ENCODE assay signal across 8 mouse cellular contexts in the genomic region with DNA sequence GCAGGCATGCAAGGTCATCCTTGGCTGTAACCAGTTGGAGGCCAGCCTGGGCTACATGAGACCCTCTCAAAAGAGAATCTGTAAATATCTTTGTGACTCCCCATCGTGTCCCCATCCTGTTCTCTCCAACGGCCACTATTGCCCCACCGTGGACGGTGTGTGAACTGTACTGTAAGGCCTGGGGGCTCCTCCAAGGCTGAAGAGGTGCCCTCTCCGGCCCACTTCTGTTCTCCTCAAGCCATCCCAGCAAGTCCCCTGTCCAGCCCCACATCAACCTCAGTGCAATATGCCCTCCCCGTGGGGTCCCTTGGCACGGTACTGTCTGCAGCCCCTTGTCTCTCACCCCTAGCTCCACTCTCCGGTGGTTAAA. TPM values are rescaled to one million over a fixed set of nuclear protein-coding genes. Genes with fewer than 3 reads are reported as not detected.
DNase-seq lines count a peak whose midpoint lies in the region; ATAC-seq and TF ChIP-seq lines count a peak whose summit lies in the region.

No protein-coding gene starts in this region.

- TF ChIP-seq CTCF in cortical plate, adult 2 months (IDR thresholded peaks at IDR 0.05; ENCODE audit: extremely low read depth, insufficient read depth, low read length), result peak; percentile 11; the same call in 1 of the 2 replicates

- intact Hi-C loops in heart, postnatal 25 days (cut with DNase I), result no loop called here

- DNase-seq in heart, adult 11 months, result peak; percentile 96
- DNase-seq in heart, postnatal 25 days (ENCODE audit: low spot score), result no peak
- DNase-seq in B cell, adult 2 months, result peak; percentile 46 to 53
- no peak for DNase-seq in embryo, embryonic 10.5 days (ENCODE audit: low spot score)

- peak overlapping the region; percentile 74 for H3K4me2 ChIP-seq in hindbrain, embryonic 15.5 days
- peak overlapping the region; percentile 79 for H3K4me2 ChIP-seq in midbrain, embryonic 15.5 days

- 44% methylated on average over 8 of the region's 8 CpGs for WGBS in hindbrain, embryonic 15.5 days
- WGBS in midbrain, embryonic 15.5 days, result 43% methylated on average over 8 of the region's 8 CpGs

- ATAC-seq in hindbrain, embryonic 15.5 days (ENCODE audit: low FRiP score, low read depth), result no peak
- no peak for ATAC-seq in midbrain, embryonic 15.5 days (replicated peaks)
- ATAC-seq in granulocyte monocyte progenitor cell, adult 5-6 weeks (replicated peaks; ENCODE audit: poor library complexity, severe bottlenecking), result no peak

- no peaks in the 10 kb centered on the region for H3K27me3 ChIP-seq in hindbrain, embryonic 15.5 days
- no peaks in the 10 kb centered on the region for H3K27me3 ChIP-seq in midbrain, embryonic 15.5 days (replicated peaks)

- no peaks in the 10 kb centered on the region for H3K9me3 ChIP-seq in hindbrain, embryonic 15.5 days
- no peaks in the 10 kb centered on the region for H3K9me3 ChIP-seq in midbrain, embryonic 15.5 days

- no peaks in the 10 kb centered on the region for H3K4me1 ChIP-seq in cortical plate, adult 2 months (ENCODE audit: control insufficient read depth, insufficient read depth, low read length)
- H3K4me1 ChIP-seq in hindbrain, embryonic 15.5 days (replicated peaks), result peaks cover 25% of the 10 kb centered on the region
- H3K4me1 ChIP-seq in midbrain, embryonic 15.5 days, result peaks cover 23% of the 10 kb centered on the region

- TF ChIP-seq POLR2A in cortical plate, adult 2 months (IDR thresholded peaks at IDR 0.05; ENCODE audit: extremely low read depth, insufficient read depth, low read length), result no peak

- peaks cover 48% of the 10 kb centered on the region for H3K36me3 ChIP-seq in hindbrain, embryonic 15.5 days
- peaks cover 38% of the 10 kb centered on the region for H3K36me3 ChIP-seq in midbrain, embryonic 15.5 days (replicated peaks)

- peak overlapping the region; percentile 42 for H3K9ac ChIP-seq in hindbrain, embryonic 15.5 days
- peak overlapping the region; percentile 36 for H3K9ac ChIP-seq in midbrain, embryonic 15.5 days

- H3K4me3 ChIP-seq in cortical plate, adult 2 months (ENCODE audit: insufficient read depth, low read length), result no peak overlapping the region; the same call in 1 of the 2 replicates
- H3K4me3 ChIP-seq in hindbrain, embryonic 15.5 days, result peak overlapping the region; percentile 83
- H3K4me3 ChIP-seq in midbrain, embryonic 15.5 days, result peak overlapping the region; percentile 77

- H3K27ac ChIP-seq in cortical plate, adult 2 months (ENCODE audit: insufficient read depth, low read length), result peak overlapping the region; percentile 5; the same call in 1 of the 2 replicates
- peak overlapping the region; percentile 93 for H3K27ac ChIP-seq in hindbrain, embryonic 15.5 days (replicated peaks)
- H3K27ac ChIP-seq in midbrain, embryonic 15.5 days, result peak overlapping the region; percentile 90

RNA-seq across cellular contexts. Expression of a gene that starts 1.6 kb away (rescaled TPM):
- 10 to 100 TPM; 13.5 to 16.6 TPM for total RNA-seq in heart, postnatal 25 days (2021)
- 32.2 and 33.0 TPM in 2 replicates for polyA plus RNA-seq in cortical plate, adult 2 months (2012; rRNA removed)
- 33.8 and 35.1 TPM in 2 replicates for polyA plus RNA-seq in hindbrain, embryonic 15.5 days (2015; fragmentation: Nextera tagmentation; extraction: Ambion mirVana)
- polyA plus RNA-seq in midbrain, embryonic 15.5 days (2015; fragmentation: Nextera tagmentation; extraction: Ambion mirVana), result 35.8 and 38.3 TPM in 2 replicates
- 16.2 and 16.3 TPM in 2 replicates for total RNA-seq in granulocyte monocyte progenitor cell, adult 5-6 weeks (2014; fragmentation: Nextera tagmentation)
- total RNA-seq in granulocyte monocyte progenitor cell, adult 5-6 weeks (2017), result 19.4 and 26.5 TPM in 2 replicates

RNA-seq across cellular contexts. Expression of a gene that starts 9.2 kb away (rescaled TPM):
- 1 to 10 TPM; 4.8 to 5.7 TPM for total RNA-seq in heart, postnatal 25 days (2021)
- 2.7 and 2.9 TPM in 2 replicates for polyA plus RNA-seq in cortical plate, adult 2 months (2012; rRNA removed)
- polyA plus RNA-seq in hindbrain, embryonic 15.5 days (2015; fragmentation: Nextera tagmentation; extraction: Ambion mirVana), result 4.7 and 5.2 TPM in 2 replicates
- polyA plus RNA-seq in midbrain, embryonic 15.5 days (2015; fragmentation: Nextera tagmentation; extraction: Ambion mirVana), result 5.7 and 6.2 TPM in 2 replicates
- not detected in 2 replicates for total RNA-seq in granulocyte monocyte progenitor cell, adult 5-6 weeks (2014; fragmentation: Nextera tagmentation)
- total RNA-seq in granulocyte monocyte progenitor cell, adult 5-6 weeks (2017), result 0.09 TPM in 1 of 2 replicates, not detected in the other

RNA-seq across cellular contexts. Expression of a gene that starts 23.8 kb away (rescaled TPM):
- total RNA-seq in heart, postnatal 25 days (2021), result 1 to 10 TPM; 4.8 to 5.4 TPM
- 1.2 and 1.4 TPM in 2 replicates for polyA plus RNA-seq in cortical plate, adult 2 months (2012; rRNA removed)
- polyA plus RNA-seq in hindbrain, embryonic 15.5 days (2015; fragmentation: Nextera tagmentation; extraction: Ambion mirVana), result not detected in 2 replicates
- polyA plus RNA-seq in midbrain, embryonic 15.5 days (2015; fragmentation: Nextera tagmentation; extraction: Ambion mirVana), result not detected in 2 replicates
- not detected in 2 replicates for total RNA-seq in granulocyte monocyte progenitor cell, adult 5-6 weeks (2014; fragmentation: Nextera tagmentation)
- not detected in 2 replicates for total RNA-seq in granulocyte monocyte progenitor cell, adult 5-6 weeks (2017)

RNA-seq across cellular contexts. Expression of a gene that starts 26.6 kb away (rescaled TPM):
- total RNA-seq in heart, postnatal 25 days (2021), result 10 to 100 TPM; 30.0 to 33.7 TPM
- polyA plus RNA-seq in cortical plate, adult 2 months (2012; rRNA removed), result 414 and 443 TPM in 2 replicates
- polyA plus RNA-seq in hindbrain, embryonic 15.5 days (2015; fragmentation: Nextera tagmentation; extraction: Ambion mirVana), result 130 and 151 TPM in 2 replicates
- polyA plus RNA-seq in midbrain, embryonic 15.5 days (2015; fragmentation: Nextera tagmentation; extraction: Ambion mirVana), result 154 and 159 TPM in 2 replicates
- 32.4 and 42.7 TPM in 2 replicates for total RNA-seq in granulocyte monocyte progenitor cell, adult 5-6 weeks (2014; fragmentation: Nextera tagmentation)
- 24.7 and 32.7 TPM in 2 replicates for total RNA-seq in granulocyte monocyte progenitor cell, adult 5-6 weeks (2017)

RNA-seq across cellular contexts. Expression of a gene that starts 27.9 kb away (rescaled TPM):
- not detected for total RNA-seq in heart, postnatal 25 days (2021)
- polyA plus RNA-seq in cortical plate, adult 2 months (2012; rRNA removed), result 0.15 and 0.17 TPM in 2 replicates
- polyA plus RNA-seq in hindbrain, embryonic 15.5 days (2015; fragmentation: Nextera tagmentation; extraction: Ambion mirVana), result 5.9 and 6.2 TPM in 2 replicates
- polyA plus RNA-seq in midbrain, embryonic 15.5 days (2015; fragmentation: Nextera tagmentation; extraction: Ambion mirVana), result 6.9 and 8.0 TPM in 2 replicates
- total RNA-seq in granulocyte monocyte progenitor cell, adult 5-6 weeks (2014; fragmentation: Nextera tagmentation), result 1.0 and 8.4 TPM in 2 replicates
- total RNA-seq in granulocyte monocyte progenitor cell, adult 5-6 weeks (2017), result 1.3 and 6.2 TPM in 2 replicates

Comparison
In these comparisons a context has a peak if more than half of its experiments do, and no peak if none do; other contexts are left out.
1. DNase-seq: peak in heart, adult 11 months (single experiment) and B cell, adult 2 months (2 of 2); none in heart, postnatal 25 days (single experiment) and embryo, embryonic 10.5 days (single experiment).
2. H3K27ac ChIP-seq: peak in every context shown above with its lines; median percentile 93 in hindbrain, embryonic 15.5 days; 90 in midbrain, embryonic 15.5 days; 5 in cortical plate, adult 2 months.